Mouse (Mus musculus) erythroblast, embryonic 14.5 days (primary cell): ENCODE results near the gene Tbc1d16.

Experiments used
- GATA1 ChIP-seq: IDR thresholded peaks from 2 replicates; pipeline ENCODE4 v1.6.1; 2012; ENCODE audit warnings: low read length, inconsistent platforms, mixed read lengths
- TAL1 ChIP-seq: IDR thresholded peaks from 3 replicates; pipeline ENCODE4 v1.6.1; 2012; ENCODE audit warnings: low read length, inconsistent platforms, mixed read lengths

DNA sequence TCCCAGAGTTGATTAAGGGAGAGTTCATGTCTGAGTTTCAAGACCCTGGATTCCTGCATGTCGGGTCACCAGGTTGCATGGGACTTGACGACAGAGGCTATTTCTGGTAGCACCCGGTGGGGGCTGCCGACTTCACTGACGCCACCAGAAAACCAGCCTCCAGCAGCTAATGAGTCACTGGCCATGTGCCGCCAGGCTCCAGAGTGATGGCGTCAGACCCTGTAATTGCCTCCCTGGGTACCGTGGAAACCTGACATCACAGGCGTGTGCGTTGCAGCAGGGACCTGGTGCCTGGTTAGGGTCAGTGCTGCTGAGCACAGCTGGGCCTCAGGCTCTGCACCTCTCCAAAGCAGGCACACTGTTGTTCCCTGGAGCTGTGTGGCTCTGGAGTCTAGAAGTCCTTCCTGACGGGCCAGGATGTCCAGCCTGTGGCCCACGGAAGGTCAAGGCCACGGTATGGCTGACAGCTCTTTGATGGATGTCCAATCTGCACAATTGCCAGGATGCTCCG is 75.9 kb downstream of the Tbc1d16 start:
- TF ChIP-seq GATA1 (no peak), TAL1 (no peak)
